Mouse (Mus musculus) olfactory bulb, adult 2 months (tissue): ENCODE results near the gene Baz1b.

Source experiments
- CTCF ChIP-seq: fragments of 200-500 bp; IDR thresholded peaks from 2 replicates; pipeline ENCODE4 v1.5.1; 2012; ENCODE audit warnings: low read depth, mild to moderate bottlenecking, low read length, moderate library complexity; ENCODE audit not compliant: insufficient read depth
- POLR2A ChIP-seq: fragments of 200-500 bp; IDR thresholded peaks from 2 replicates; pipeline ENCODE4 v1.6.1; 2012; ENCODE audit warnings: mild to moderate bottlenecking, low read depth, low read length, moderate library complexity; ENCODE audit not compliant: insufficient read depth

- TF ChIP-seq POLR2A, result no peak
- no peak for TF ChIP-seq CTCF
Measured at GRCm38 (mm10) chr5:135290703-135291102, 103.6 kb downstream of the Baz1b start.
